Mouse (Mus musculus): ENCODE measurements around the gene Vamp5. TPM values are rescaled to one million over a fixed set of nuclear protein-coding genes. Genes with fewer than 3 reads are reported as not detected.

The Vamp5 gene
- polyA plus RNA-seq, 1 experiment from 2014 or later = 12.7 TPM

- Histone ChIP-seq H3K4me1 (peaks cover 21% of the 10 kb centered on the region), H3K27me3 (peaks cover 8% of the 10 kb centered on the region; the same call in 1 of the 2 replicates), H3K4me2 (replicated peaks) (no peak overlapping the region), H3K9me3 (no peaks in the 10 kb centered on the region), H3K36me3 (peaks cover 33% of the 10 kb centered on the region), H3K9ac (replicated peaks) (0 out of 2 replicates have a peak overlapping the region, but pooled peaks have one; percentile 8), H3K4me3 (no peak overlapping the region), H3K27ac (replicated peaks) (no peak overlapping the region)
- 76% methylated on average over 7 of the region's 7 CpGs for WGBS
- ATAC-seq (ENCODE audit: low FRiP score, low read depth) = no peak
Measured at GRCm38 (mm10) chr6:72360599-72360935, 19.7 kb downstream of the Vamp5 start.

GRCm38 (mm10) chr6:72359891-72360598, 20.2 kb downstream of the Vamp5 start:
- no peak overlapping the region for H3K4me3 ChIP-seq
- ATAC-seq (ENCODE audit: low FRiP score, low read depth) = no peak
- 86% methylated on average over 11 of the region's 11 CpGs for WGBS
- H3K27me3 ChIP-seq = peaks cover 7% of the 10 kb centered on the region; the same call in 1 of the 2 replicates
- no peak overlapping the region for H3K27ac ChIP-seq (replicated peaks)
- no peaks in the 10 kb centered on the region for H3K9me3 ChIP-seq
- H3K36me3 ChIP-seq = peaks cover 33% of the 10 kb centered on the region
- peaks cover 24% of the 10 kb centered on the region for H3K4me1 ChIP-seq
- H3K9ac ChIP-seq (replicated peaks) = 0 out of 2 replicates have a peak overlapping the region, but pooled peaks have one; percentile 8
- no peak overlapping the region for H3K4me2 ChIP-seq (replicated peaks)

GRCm38 (mm10) chr6:72359343-72359742, 20.9 kb downstream of the Vamp5 start:
- WGBS = 78% methylated on average over 2 of the region's 2 CpGs
- H3K36me3 ChIP-seq = peaks cover 33% of the 10 kb centered on the region
- peaks cover 31% of the 10 kb centered on the region for H3K4me1 ChIP-seq
- H3K4me2 ChIP-seq (replicated peaks) = no peak overlapping the region
- H3K4me3 ChIP-seq = no peak overlapping the region
- H3K9ac ChIP-seq (replicated peaks) = no peak overlapping the region
- H3K27me3 ChIP-seq = peaks cover 8% of the 10 kb centered on the region
- no peak overlapping the region for H3K27ac ChIP-seq (replicated peaks)
- H3K9me3 ChIP-seq = no peaks in the 10 kb centered on the region
- ATAC-seq (ENCODE audit: low FRiP score, low read depth) = no peak

GRCm38 (mm10) chr6:72358086-72358764, 22.0 kb downstream of the Vamp5 start:
- 89% methylated on average over 10 of the region's 10 CpGs for WGBS
- H3K36me3 ChIP-seq = peaks cover 33% of the 10 kb centered on the region

GRCm38 (mm10) chr6:72357164-72358079, 22.8 kb downstream of the Vamp5 start:
- ATAC-seq (ENCODE audit: low FRiP score, low read depth) = no peak
- Histone ChIP-seq H3K4me2 (replicated peaks) (no peak overlapping the region), H3K4me3 (no peak overlapping the region), H3K27me3 (peaks cover 10% of the 10 kb centered on the region), H3K27ac (replicated peaks) (no peak overlapping the region; the same call in 1 of the 2 replicates), H3K9ac (replicated peaks) (no peak overlapping the region), H3K9me3 (no peaks in the 10 kb centered on the region), H3K4me1 (peaks cover 32% of the 10 kb centered on the region), H3K36me3 (peaks cover 33% of the 10 kb centered on the region)
- 76% methylated on average over 5 of the region's 5 CpGs for WGBS

More at GRCm38 (mm10) chr6:72358086-72358764, 22.0 kb downstream of the Vamp5 start:
- H3K9ac ChIP-seq (replicated peaks) = no peak overlapping the region
- H3K4me2 ChIP-seq (replicated peaks) = no peak overlapping the region
- H3K27me3 ChIP-seq = peaks cover 10% of the 10 kb centered on the region
- H3K4me3 ChIP-seq = no peak overlapping the region
- no peaks in the 10 kb centered on the region for H3K9me3 ChIP-seq
- no peak for ATAC-seq (ENCODE audit: low FRiP score, low read depth)
- H3K27ac ChIP-seq (replicated peaks) = no peak overlapping the region; the same call in 1 of the 2 replicates
- peaks cover 31% of the 10 kb centered on the region for H3K4me1 ChIP-seq

GRCm38 (mm10) chr6:72356001-72356532, 24.2 kb downstream of the Vamp5 start:
- H3K27ac ChIP-seq (replicated peaks) = no peak overlapping the region
- H3K27me3 ChIP-seq = peaks cover 10% of the 10 kb centered on the region
- peak overlapping the region; percentile 94 for H3K4me2 ChIP-seq (replicated peaks)
- H3K4me3 ChIP-seq = peak overlapping the region; percentile 59
- peaks cover 34% of the 10 kb centered on the region for H3K36me3 ChIP-seq
- H3K4me1 ChIP-seq = peaks cover 27% of the 10 kb centered on the region
- peak; percentile 29; the same call in 1 of the 2 replicates for ATAC-seq (ENCODE audit: low FRiP score, low read depth)
- H3K9me3 ChIP-seq = no peaks in the 10 kb centered on the region
- WGBS = 32% methylated on average over 7 of the region's 8 CpGs
- peak overlapping the region; percentile 67 for H3K9ac ChIP-seq (replicated peaks)

- Histone ChIP-seq H3K36me3 (peaks cover 37% of the 10 kb centered on the region), H3K4me3 (peak within 1 kb of the TSS; percentile 59), H3K9ac (replicated peaks) (peak within 1 kb of the TSS; percentile 67), H3K27me3 (peaks cover 10% of the 10 kb centered on the region), H3K4me1 (peaks cover 23% of the 10 kb centered on the region), H3K27ac (replicated peaks) (peak within 1 kb of the TSS; percentile 17), H3K9me3 (no peaks in the 10 kb centered on the region), H3K4me2 (replicated peaks) (peak within 1 kb of the TSS; percentile 94)
- ATAC-seq (ENCODE audit: low FRiP score, low read depth) = peak; percentile 91
- under 1% methylated on average over 59 of the region's 71 CpGs for WGBS
Measured at GRCm38 (mm10) chr6:72355066-72355911, 25.0 kb downstream of the Vamp5 start, which contains the start of gene Tmem150a. Gene Tmem150a, plus strand, starts transcription at chr6:72355447.

- WGBS = 90% methylated on average over 1 of the region's 1 CpGs
- H3K27ac ChIP-seq (replicated peaks) = no peak overlapping the region
- H3K27me3 ChIP-seq = peaks cover 10% of the 10 kb centered on the region
- H3K9me3 ChIP-seq = no peaks in the 10 kb centered on the region
- no peak for ATAC-seq (ENCODE audit: low FRiP score, low read depth)
- peaks cover 21% of the 10 kb centered on the region for H3K4me1 ChIP-seq
- no peak overlapping the region for H3K4me2 ChIP-seq (replicated peaks)
- no peak overlapping the region for H3K9ac ChIP-seq (replicated peaks)
- H3K36me3 ChIP-seq = peaks cover 37% of the 10 kb centered on the region
- H3K4me3 ChIP-seq = no peak overlapping the region
Measured at GRCm38 (mm10) chr6:72354025-72354424, 26.2 kb downstream of the Vamp5 start.

GRCm38 (mm10) chr6:72352636-72353405, 27.4 kb downstream of the Vamp5 start:
- no peak for ATAC-seq (ENCODE audit: low FRiP score, low read depth)
- no peak overlapping the region for H3K27ac ChIP-seq (replicated peaks)
- H3K4me3 ChIP-seq = no peak overlapping the region
- peaks cover 33% of the 10 kb centered on the region for H3K36me3 ChIP-seq
- no peaks in the 10 kb centered on the region for H3K9me3 ChIP-seq
- H3K9ac ChIP-seq (replicated peaks) = no peak overlapping the region
- H3K27me3 ChIP-seq = peaks cover 10% of the 10 kb centered on the region
- WGBS = 77% methylated on average over 5 of the region's 5 CpGs
- no peak overlapping the region for H3K4me2 ChIP-seq (replicated peaks)
- peaks cover 31% of the 10 kb centered on the region for H3K4me1 ChIP-seq

- ATAC-seq (ENCODE audit: low FRiP score, low read depth) = no peak
- Histone ChIP-seq H3K4me2 (replicated peaks) (no peak overlapping the region), H3K27me3 (peaks cover 6% of the 10 kb centered on the region), H3K36me3 (peaks cover 28% of the 10 kb centered on the region), H3K4me3 (no peak overlapping the region), H3K9ac (replicated peaks) (no peak overlapping the region), H3K4me1 (peaks cover 32% of the 10 kb centered on the region), H3K9me3 (no peaks in the 10 kb centered on the region), H3K27ac (replicated peaks) (no peak overlapping the region)
- WGBS = 87% methylated on average over 2 of the region's 2 CpGs
Measured at GRCm38 (mm10) chr6:72350214-72350613, 30.1 kb downstream of the Vamp5 start.
